Comparison of ENCODE assay signal across 8 mouse cellular contexts in genomic region chr10:117709326-117709830, GRCm38 (mm10). TPM values are rescaled to one million over a fixed set of nuclear protein-coding genes. Genes with fewer than 3 reads are reported as not detected.
DNase-seq lines count a peak whose midpoint lies in the region; ATAC-seq and TF ChIP-seq lines count a peak whose summit lies in the region.

No protein-coding gene starts in this region.

- H3K4me2 ChIP-seq in kidney, embryonic 16.5 days (replicated peaks; ENCODE audit: low read depth, low read length): peak overlapping the region; percentile 57
- peak overlapping the region; percentile 67 for H3K4me2 ChIP-seq in midbrain, embryonic 16.5 days (ENCODE audit: low read length)

- no peak for DNase-seq in kidney, postnatal 14 days
- DNase-seq in induced T-regulatory cell, adult 2 months (ENCODE audit: low read depth): peak; percentile 68
- no peak for DNase-seq in layer of hippocampus, postnatal 25 days (ENCODE audit: extremely low spot score in 1 of 2, low spot score in 1 of 2)
- DNase-seq in embryo, embryonic 10 days (ENCODE audit: low spot score): no peak
- no peak for DNase-seq in spleen, adult 18-20 months

- no peak for TF ChIP-seq POLR2A in cortical plate, adult 2 months (IDR thresholded peaks at IDR 0.05; ENCODE audit: extremely low read depth, insufficient read depth, low read length)

- no peak for TF ChIP-seq CTCF in cortical plate, adult 2 months (IDR thresholded peaks at IDR 0.05; ENCODE audit: extremely low read depth, insufficient read depth, low read length)

- no peaks in the 10 kb centered on the region for H3K27me3 ChIP-seq in kidney, embryonic 16.5 days (ENCODE audit: insufficient read depth, low read length)
- H3K27me3 ChIP-seq in midbrain, embryonic 16.5 days (ENCODE audit: control insufficient read depth, insufficient read depth, low read depth, low read length): no peaks in the 10 kb centered on the region

- ATAC-seq in kidney, embryonic 16.5 days (ENCODE audit: low FRiP score, low TSS enrichment): no peak
- ATAC-seq in midbrain, embryonic 16.5 days: no peak

- peaks cover 16% of the 10 kb centered on the region for H3K4me1 ChIP-seq in kidney, embryonic 16.5 days (ENCODE audit: insufficient read depth, low read length)
- H3K4me1 ChIP-seq in cortical plate, adult 2 months (ENCODE audit: control insufficient read depth, insufficient read depth, low read length): peaks cover 5% of the 10 kb centered on the region
- peaks cover 15% of the 10 kb centered on the region for H3K4me1 ChIP-seq in midbrain, embryonic 16.5 days (ENCODE audit: control insufficient read depth, insufficient read depth, low read length)

- peak overlapping the region; percentile 93 for H3K27ac ChIP-seq in kidney, embryonic 16.5 days (ENCODE audit: low read length)
- H3K27ac ChIP-seq in cortical plate, adult 2 months (ENCODE audit: insufficient read depth, low read length): 0 out of 2 replicates have a peak overlapping the region, but pooled peaks have one; percentile 69
- H3K27ac ChIP-seq in midbrain, embryonic 16.5 days (ENCODE audit: low read length): peak overlapping the region; percentile 100; the same call in 1 of the 2 replicates

- peak overlapping the region; percentile 96 for H3K9ac ChIP-seq in kidney, embryonic 16.5 days (replicated peaks; ENCODE audit: low read length)
- peak overlapping the region; percentile 100 for H3K9ac ChIP-seq in midbrain, embryonic 16.5 days (ENCODE audit: low read depth, low read length)

- WGBS in kidney, embryonic 16.5 days: 41% methylated on average over 12 of the region's 12 CpGs
- 50% methylated on average over 12 of the region's 12 CpGs for WGBS in midbrain, embryonic 16.5 days

- H3K9me3 ChIP-seq in kidney, embryonic 16.5 days (ENCODE audit: low read length): no peaks in the 10 kb centered on the region
- H3K9me3 ChIP-seq in midbrain, embryonic 16.5 days (replicated peaks; ENCODE audit: control insufficient read depth, low read length, poor library complexity, severe bottlenecking): no peaks in the 10 kb centered on the region

- H3K4me3 ChIP-seq in kidney, embryonic 16.5 days (ENCODE audit: low read length): peak overlapping the region; percentile 70
- peak overlapping the region; percentile 94 for H3K4me3 ChIP-seq in cortical plate, adult 2 months (ENCODE audit: insufficient read depth, low read length)
- H3K4me3 ChIP-seq in midbrain, embryonic 16.5 days (ENCODE audit: low read depth, low read length): peak overlapping the region; percentile 90

- H3K36me3 ChIP-seq in kidney, embryonic 16.5 days (ENCODE audit: insufficient read depth, low read length): peaks cover 24% of the 10 kb centered on the region
- H3K36me3 ChIP-seq in midbrain, embryonic 16.5 days (ENCODE audit: control insufficient read depth, insufficient read depth, low read length): peaks cover 5% of the 10 kb centered on the region; the same call in 1 of the 2 replicates

RNA-seq across cellular contexts. Expression of gene Mdm2, which starts 1.2 kb away (rescaled TPM):
- polyA plus RNA-seq in kidney, embryonic 16.5 days (2015; fragmentation: Nextera tagmentation; extraction: Ambion mirVana): 46.0 and 50.1 TPM in 2 replicates
- polyA plus RNA-seq in cortical plate, adult 2 months (2012; rRNA removed): 61.6 and 65.1 TPM in 2 replicates
- 53.1 and 55.7 TPM in 2 replicates for polyA plus RNA-seq in midbrain, embryonic 16.5 days (2015; fragmentation: Nextera tagmentation; extraction: Ambion mirVana)
- 10 to 100 TPM; 56.5 to 57.5 TPM for total RNA-seq in layer of hippocampus, postnatal 25 days (2021)

RNA-seq across cellular contexts. Expression of gene Slc35e3, which starts 36.8 kb away (rescaled TPM):
- 15.2 and 17.3 TPM in 2 replicates for polyA plus RNA-seq in kidney, embryonic 16.5 days (2015; fragmentation: Nextera tagmentation; extraction: Ambion mirVana)
- polyA plus RNA-seq in cortical plate, adult 2 months (2012; rRNA removed): 20.0 and 21.0 TPM in 2 replicates
- 34.4 and 34.8 TPM in 2 replicates for polyA plus RNA-seq in midbrain, embryonic 16.5 days (2015; fragmentation: Nextera tagmentation; extraction: Ambion mirVana)
- 10 to 100 TPM; 32.2 to 33.3 TPM for total RNA-seq in layer of hippocampus, postnatal 25 days (2021)
